Mouse (Mus musculus): ENCODE measurements around the gene Fam47e.
"Not testable (repeated sequence)": the region's sequence is repeated elsewhere in the genome, so short reads cannot be mapped to it uniquely, and the experiment has no call there.

Gene Fam47e

DNA sequence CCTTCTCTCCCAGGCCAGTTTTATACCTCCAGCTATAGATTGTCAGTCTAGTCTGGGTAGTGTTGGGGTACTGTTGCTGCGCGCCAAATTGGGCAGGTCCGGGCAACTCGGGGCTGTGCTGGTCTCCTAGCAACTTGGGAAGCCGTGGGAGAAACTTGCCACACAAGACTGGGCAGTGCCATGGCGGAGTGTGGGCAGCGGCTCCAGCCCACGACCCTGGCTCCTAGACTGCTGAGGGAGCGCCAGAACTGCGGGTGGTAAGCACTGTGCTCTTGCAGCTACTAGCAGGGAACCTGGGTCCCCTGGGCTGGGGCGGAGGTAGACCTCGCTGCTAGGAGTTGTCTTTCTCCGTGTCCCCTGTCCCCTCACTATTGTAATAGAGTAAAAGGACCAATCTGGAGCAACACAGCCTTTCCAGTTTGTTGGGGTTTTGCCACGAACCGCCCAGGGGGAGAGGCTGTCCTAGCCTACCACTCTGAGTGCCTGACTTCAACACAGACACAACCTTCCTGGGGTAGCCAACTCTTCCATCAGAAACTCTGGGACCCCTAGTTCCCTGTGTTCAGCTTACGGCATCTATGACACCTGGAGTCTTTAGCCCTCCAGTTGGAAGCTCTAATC is at the start of gene Fam47e:
Gene Fam47e, plus strand, starts transcription at position 179 of the 621 bp plus-strand sequence.
- no peak for DNase-seq (ENCODE audit: extremely low read depth, insufficient read length, low spot score)

DNA sequence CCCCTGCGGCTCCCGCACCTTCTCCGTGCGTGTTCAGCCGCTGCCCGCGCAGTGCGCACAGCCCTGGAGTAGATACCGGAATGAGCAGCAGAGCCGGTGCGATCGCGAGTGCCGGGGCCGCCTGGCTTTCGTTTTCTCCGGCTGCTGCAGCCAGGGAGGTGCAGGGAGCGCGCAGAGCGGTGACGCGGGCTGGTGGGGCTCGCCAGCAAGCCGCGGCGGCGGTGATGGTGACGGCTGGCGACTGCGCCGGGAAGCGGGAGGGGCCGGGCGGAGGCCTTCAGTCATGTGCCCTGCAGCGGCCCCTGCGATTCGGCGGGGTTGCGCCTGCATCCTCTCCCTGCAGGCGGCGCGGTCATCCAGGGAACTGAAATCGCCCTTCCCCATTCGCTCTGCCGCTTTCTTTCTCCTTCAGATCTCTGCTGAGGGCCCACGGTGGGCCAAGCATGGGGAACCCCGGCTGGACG is 49.4 kb upstream of the Fam47e start:
- peak; percentile 97 for DNase-seq (ENCODE audit: extremely low read depth, insufficient read length, low spot score)

DNA sequence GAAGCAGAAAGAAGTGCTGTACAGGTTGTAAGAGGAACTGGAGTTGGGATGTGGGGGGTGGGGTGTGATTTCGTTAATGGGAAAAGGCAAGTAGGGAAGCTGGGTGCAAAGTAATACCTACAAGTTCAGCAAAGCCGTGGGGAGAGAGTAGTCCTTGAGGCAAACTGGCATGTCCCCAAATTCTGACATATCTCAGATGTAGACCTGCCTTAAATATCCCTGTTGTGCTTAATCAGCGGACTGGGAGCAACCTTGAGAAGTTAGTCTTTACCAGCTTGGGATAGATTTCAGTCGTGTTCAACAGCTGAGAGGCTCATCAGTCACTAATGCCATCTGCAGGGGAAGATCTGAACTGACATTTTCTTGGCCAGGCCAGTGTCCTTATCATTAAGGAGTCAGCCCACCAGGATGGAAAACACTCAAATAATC is 48.6 kb upstream of the Fam47e start:
- peak; percentile 18 for DNase-seq (ENCODE audit: extremely low read depth, insufficient read length, low spot score)

DNA sequence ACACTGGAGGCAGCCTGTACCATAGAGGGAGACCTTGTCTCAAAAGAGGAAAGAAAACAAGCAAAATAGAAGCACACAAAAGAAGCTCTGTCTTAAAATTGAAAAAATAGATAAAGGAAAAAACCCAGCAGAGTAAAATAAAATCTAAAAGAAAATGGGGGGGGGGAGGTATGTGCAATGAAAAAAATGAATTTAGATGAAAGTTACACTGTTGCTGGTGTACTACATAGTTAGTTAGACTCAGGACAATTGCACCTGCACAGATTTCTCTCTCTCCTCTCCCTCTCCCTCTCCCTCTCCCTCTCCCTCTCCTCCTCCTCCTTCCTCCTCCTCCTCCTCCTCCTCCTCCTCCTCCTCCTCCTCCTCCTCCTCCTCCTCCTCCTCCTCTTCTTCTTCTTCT is 48.1 kb upstream of the Fam47e start, which contains the start of gene Scarb2:
Gene Scarb2, minus strand, starts transcription at position 101 of the 400 bp plus-strand sequence.
- DNase-seq (ENCODE audit: extremely low read depth, insufficient read length, low spot score), result no peak

DNA sequence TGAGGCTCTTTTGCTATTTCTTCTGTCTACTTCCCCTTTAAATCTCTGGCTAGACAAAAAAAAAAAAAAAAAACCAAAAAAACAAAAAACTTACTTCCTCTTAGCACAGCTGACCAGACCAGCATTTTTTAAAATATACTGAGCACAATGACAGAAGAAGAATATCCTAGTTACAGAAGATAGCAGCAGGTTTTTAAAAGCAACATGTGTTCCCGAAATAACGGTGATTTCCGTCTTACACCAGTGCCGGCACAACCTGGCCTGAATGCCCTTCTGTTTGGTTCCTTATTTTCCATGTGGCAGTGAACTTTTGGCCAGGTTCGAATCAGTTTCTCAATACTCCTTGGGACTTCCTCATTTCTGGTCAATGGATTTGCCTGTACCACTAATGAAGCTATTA is 46.0 kb upstream of the Fam47e start:
- no peak for DNase-seq (ENCODE audit: extremely low read depth, insufficient read length, low spot score)

DNA sequence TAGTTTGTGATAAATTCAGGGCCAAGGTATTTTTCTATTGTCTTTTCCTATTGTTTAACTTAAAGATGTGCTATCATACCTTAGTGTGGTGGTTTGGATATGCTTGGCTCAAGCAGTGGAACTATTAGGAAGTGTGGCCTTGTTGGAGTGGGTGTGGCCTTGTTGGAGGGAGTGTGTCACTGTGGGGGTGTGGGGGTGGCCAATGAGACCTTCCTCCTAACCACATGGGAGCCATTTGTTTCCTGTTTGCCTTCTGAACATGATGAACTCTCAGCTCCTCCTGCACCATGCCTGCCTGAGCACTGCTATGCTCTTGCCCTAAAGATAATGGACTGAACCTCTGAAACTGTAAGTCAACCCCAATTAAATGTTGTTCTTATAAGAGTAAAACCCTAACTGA is 43.6 kb upstream of the Fam47e start:
- no peak for DNase-seq (ENCODE audit: extremely low read depth, insufficient read length, low spot score)

DNA sequence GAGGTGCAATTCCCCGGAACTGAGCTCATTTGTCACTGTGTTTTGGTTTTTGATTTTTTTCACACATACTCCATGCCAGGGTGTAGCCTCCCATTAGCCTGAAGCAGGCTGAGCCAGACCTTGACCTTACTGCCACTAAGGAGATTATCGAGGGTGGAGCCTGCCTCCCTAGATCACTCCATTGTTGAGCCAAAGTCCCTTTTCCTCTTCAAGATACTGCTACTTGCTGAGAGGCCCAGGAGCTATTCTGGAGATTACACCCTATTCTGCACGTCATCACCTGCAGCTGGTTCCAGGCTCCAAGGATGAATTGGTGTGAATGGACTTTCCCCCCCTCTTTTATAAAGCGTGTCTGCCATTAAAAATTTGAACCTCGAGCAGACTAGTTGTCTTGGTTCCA is 42.8 kb upstream of the Fam47e start:
- DNase-seq (ENCODE audit: extremely low read depth, insufficient read length, low spot score), result no peak

DNA sequence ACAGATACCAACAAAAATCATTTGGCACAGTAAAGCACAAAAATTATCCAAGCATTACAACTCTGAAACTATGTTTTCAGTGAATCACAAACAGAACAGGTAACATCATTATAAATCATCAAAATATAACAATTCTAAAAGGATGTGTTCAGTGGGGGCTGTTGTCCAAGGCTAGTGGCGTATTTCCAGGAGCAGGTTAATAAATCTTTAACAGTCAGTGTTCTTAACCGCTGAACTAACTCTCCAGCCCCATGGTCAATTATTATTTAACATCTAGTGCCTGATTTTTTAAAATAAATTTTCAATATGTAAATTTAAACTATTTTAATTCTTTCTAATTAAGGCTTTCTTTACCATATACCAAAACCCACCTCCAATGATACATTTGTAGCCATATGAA is 33.7 kb upstream of the Fam47e start:
- DNase-seq (ENCODE audit: extremely low read depth, insufficient read length, low spot score), result not testable (repeated sequence)

DNA sequence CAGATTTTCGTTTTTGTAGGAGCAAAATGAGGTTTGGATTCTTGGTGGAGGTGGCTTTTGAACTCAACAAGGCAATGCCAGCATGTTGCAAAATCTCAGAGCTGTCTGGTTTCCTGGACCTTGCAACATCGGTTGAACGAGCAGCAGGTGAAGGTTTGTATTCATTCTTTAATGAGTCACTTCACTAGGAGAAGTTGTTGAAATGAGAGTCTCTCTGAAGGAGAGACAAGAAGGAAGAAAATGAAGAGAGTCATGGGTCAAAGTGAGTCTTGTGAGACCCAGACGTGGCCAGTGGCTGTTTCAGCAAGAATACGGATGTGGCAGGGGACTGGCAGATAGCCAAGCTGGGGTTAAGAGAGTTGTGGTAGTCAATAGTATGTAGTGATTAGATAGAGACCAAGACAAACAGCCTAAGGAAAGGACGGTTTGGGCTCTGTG is 30.0 kb upstream of the Fam47e start:
- no peak for DNase-seq (ENCODE audit: extremely low read depth, insufficient read length, low spot score)

DNA sequence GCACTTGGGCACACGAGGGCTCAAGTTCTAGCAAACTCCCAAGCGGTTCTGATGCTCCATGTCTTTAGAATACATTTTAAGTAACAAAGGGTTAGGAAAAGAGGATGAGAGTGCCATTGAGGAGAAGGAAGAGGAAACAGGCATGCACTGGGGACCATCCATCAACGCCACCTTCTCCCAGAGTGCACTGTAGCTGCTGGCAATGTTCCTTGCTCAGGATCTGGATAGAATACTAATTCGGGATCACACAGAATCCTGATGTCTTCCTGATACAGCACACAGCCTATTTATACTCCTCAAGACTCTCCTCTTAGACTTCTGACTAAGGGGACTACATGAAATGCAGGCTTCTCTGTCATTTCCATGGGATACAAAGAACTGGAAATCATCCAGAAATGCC is 15.2 kb upstream of the Fam47e start:
- DNase-seq (ENCODE audit: extremely low read depth, insufficient read length, low spot score), result no peak

DNA sequence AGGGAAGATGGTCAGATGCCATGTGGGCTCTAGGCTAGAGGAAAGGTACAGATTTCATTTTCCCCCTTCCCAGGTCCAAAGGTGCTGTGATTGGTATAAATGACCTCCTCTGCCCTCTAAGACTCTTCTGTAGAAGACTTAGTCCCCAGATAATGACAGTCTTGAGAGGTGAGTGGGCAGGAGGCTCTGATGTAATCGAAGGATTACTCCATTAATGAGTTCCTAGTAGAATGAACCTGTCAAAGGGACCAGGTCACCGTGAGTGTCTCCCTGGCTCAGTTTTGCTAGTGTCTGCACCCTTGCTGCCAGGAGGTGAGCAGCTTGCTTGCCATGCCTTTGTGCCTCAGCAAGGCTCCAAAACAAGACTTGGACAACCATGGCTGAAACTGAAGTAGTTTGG is 2.3 kb upstream of the Fam47e start:
- no peak for DNase-seq (ENCODE audit: extremely low read depth, insufficient read length, low spot score)

DNA sequence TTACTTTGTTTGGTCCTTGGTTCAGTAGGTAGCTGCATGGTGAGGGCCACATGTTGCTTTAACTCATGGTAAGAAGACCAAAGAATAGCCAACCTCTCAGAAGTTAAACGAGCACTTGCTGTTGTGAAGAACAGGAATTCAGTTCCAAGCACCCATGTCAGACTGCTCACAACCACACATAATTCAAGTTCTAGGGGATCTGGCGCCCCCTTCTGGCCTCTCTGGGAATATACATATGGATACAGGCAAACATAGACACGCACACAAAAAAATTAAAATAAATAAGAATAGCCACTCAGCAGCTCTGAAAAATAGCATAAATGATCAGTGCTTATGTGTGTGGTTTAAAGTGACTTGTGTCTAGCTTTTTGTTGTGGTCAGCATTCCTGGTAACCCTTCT is 930 bp upstream of the Fam47e start:
- DNase-seq (ENCODE audit: extremely low read depth, insufficient read length, low spot score), result no peak

DNA sequence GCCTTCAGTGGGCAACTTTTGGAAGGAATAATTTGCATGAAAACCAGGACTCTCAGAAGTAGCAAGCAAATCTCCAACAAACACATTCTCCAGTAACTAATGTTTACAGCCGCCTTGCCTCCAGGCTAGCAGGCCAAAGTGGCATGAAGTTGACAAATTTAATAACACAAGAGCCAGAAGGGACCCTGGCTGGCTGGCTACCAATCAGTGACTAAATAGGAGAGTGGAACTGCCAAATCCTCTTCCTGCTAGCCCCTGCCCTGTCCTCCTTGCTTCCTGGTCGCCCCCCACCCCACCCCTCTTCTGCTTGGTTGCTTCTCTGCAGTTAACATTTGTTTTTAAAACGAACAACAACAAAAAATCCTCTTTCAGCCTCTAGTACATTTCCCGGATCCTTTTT is 426 bp upstream of the Fam47e start:
- no peak for DNase-seq (ENCODE audit: extremely low read depth, insufficient read length, low spot score)

DNA sequence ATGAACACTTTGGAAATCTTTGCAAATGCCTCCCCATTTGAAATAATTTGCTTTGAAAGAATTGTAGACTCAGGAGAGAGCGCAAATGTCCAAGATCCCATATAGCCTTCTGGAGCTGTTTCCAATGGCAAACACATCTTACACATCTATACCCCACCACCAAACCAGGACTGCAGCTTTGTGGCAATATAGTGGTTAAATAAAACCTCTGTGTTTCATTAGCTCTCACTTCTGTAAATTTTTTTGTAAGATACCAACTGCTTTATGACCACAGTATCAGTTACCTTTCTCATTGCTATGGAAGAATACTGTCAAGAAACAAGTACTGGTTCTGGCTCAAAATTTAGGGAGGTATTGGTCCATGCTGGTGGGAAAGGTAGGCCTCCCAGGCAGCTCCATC is 1.0 kb downstream of the Fam47e start:
- DNase-seq (ENCODE audit: extremely low read depth, insufficient read length, low spot score), result no peak

DNA sequence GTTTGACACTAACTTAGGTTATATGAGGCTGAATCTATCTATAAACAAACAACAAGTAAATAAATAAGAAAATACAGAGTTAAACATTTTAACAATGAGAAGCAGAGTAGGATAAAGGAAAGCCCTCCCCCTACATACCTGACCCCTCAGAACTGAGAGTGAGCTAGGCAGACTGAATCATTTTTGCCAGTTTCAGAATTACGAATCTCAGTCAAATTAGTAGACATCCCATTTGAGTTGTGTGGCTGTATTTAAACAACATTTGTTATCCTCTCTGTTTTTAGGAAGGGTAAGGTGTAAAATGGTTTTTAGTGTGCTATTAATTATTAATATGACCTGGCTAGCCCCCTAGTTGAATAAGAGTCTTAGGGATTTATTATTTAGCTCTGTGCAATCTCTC is 2.6 kb downstream of the Fam47e start:
- no peak for DNase-seq (ENCODE audit: extremely low read depth, insufficient read length, low spot score)

DNA sequence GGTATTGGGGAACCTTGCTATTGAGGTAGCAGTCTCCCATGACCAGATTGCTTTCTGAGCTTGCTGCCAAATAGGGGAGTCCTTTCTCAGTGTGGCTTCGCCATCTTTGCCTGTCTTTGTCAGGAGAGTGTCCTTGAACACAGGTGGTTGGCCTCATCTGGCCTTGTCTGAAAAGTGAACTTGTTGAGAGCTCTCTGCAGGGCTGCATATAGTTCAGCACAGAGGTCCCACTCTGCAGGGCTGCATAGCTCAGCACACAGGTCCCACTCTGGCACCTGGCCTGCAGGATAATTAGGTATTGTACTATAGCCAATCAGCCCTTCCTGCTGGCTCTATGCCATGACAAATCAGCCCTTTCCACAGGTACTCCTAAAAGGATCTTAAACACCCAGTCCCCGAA is 5.3 kb downstream of the Fam47e start:
- DNase-seq (ENCODE audit: extremely low read depth, insufficient read length, low spot score), result no peak

DNA sequence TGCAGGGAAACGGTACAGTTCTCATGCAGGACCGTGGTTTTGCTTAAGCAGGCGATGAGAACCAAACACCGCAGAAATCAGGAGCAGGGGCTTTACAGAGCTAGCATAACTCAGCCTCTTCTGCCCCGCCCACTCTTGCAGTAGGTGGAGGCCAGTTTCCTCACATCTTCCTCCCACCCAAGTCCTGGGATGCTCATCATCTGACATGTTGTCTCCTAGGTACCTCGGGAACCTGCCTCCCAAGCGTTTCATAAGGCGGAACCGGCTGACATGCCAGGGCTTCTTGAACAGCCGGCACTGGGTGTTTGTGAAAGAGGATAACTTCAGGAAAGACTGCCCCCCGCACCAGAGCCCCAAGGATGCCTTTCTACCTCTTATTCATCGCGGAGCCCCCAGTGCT is 7.1 kb downstream of the Fam47e start:
- no peak for DNase-seq (ENCODE audit: extremely low read depth, insufficient read length, low spot score)

DNA sequence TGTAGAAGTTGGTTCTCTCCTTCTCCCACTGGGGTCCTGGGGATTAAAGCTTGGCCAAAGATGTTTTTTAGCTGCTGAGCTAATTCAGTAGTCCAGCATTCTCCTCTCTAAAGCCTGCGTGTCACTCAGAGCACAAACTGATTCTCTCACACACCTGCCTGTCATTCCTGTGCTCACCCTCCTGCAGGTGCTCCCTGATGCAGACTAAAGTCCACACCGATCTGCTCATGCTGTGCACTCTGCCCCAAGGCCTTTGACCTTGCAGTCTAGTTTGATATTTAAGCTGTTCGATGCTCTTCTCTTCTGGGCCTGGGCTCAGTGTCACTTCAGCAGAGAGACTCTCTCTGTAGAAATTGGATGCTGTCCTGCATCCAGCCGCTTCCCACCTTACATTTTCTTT is 16.4 kb downstream of the Fam47e start:
- DNase-seq (ENCODE audit: extremely low read depth, insufficient read length, low spot score), result no peak

DNA sequence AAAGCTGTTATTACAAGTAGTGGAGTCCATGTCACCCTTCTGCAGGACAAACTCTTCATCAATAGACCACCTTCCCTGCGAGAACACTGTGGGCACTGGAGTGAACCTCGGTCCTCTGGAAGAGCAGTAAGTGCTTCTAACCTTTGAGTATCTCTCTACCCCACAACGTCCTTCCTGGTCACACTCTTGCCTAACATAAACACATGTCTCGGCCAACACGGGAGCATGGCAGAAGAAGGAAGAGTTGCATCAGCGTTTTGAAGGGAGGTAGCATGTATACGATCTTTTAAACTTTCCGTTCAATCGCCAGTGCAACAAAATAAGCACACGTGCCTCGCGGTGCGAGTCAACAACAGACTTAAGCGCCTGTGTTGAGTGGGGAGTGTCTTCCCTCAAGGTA is 24.7 kb downstream of the Fam47e start:
- no peak for DNase-seq (ENCODE audit: extremely low read depth, insufficient read length, low spot score)

DNA sequence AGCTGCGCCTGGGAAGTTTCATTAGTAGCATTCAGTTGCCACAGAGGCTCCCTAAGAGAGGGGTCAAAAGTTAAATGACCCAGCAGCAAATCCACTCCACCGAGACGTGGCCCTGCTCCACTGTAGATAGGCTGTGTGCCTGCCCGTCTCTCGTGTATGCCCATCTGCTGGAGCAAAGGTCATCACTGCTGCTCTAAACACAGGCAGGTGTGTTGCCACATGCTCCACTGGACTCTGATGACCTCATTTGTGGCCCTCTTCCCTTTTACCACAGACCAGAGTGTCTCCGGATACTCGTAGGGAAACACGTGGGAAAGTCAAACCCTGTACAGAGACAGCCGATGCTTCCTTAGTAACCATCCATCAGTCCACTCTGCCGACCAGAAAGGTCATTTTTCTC is 31.1 kb downstream of the Fam47e start:
- no peak for DNase-seq (ENCODE audit: extremely low read depth, insufficient read length, low spot score)

DNA sequence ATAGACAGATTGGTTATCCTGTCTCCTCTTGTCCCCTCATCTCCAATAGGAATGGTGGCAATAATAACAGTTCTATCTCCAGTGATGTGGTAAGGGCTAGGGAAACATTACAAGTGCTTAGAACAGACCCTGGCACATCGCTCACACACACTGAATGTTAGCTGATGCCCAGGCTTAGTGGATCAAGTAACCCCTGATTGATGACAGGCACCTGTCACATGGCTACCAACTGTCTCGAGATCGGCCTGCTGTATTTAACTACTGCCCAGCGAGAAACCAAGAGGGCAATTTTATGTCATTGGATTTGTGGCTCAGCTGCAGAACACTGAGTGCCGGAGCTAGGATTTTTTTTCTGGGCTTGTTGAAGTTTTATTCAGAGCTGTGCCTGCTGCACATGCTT is 40.2 kb downstream of the Fam47e start:
- no peak for DNase-seq (ENCODE audit: extremely low read depth, insufficient read length, low spot score)

DNA sequence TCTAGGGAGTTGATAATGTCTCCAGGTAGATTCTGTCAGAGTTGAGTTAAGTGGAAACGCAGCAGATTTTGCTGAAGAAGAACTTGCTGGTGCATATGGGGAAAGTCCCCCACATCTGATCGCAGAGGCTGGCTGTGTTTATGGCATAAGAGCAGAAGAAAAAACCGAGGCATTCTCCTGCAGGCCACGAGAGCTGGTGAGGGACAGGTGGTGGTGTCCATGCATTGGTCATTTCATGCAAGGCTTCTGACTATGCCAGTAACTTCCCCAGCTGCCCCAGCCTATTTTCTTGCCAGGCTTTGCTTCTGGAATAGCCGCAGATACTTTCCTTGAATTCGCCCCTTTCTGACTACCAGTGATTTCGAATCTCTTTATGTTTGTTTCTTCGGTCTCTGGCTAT is 42.0 kb downstream of the Fam47e start:
- no peak for DNase-seq (ENCODE audit: extremely low read depth, insufficient read length, low spot score)

DNA sequence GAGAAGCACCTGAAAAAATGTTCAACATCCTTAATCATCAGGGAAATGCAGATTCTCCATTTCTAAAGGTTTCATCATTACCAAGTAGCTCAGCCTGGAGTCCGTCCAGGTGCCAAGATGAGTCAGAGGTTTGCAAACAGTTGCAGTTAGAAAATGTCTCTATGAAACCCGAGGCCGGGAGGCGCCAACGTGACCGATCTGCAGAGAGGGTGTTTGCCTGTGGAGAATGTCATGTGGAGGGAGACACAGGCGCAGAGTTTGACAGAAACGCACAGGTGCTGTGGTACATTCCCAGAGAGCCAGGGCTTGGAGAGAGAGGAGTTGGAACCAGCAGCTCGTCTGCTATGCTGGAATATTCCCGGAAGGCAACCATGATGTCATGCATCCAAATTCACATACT is 44.2 kb downstream of the Fam47e start:
- peak; percentile 71 for DNase-seq (ENCODE audit: extremely low read depth, insufficient read length, low spot score)

Measured in 3134 (cell line).